Mouse (Mus musculus): ENCODE results near the gene Kcnk4.

DNA sequence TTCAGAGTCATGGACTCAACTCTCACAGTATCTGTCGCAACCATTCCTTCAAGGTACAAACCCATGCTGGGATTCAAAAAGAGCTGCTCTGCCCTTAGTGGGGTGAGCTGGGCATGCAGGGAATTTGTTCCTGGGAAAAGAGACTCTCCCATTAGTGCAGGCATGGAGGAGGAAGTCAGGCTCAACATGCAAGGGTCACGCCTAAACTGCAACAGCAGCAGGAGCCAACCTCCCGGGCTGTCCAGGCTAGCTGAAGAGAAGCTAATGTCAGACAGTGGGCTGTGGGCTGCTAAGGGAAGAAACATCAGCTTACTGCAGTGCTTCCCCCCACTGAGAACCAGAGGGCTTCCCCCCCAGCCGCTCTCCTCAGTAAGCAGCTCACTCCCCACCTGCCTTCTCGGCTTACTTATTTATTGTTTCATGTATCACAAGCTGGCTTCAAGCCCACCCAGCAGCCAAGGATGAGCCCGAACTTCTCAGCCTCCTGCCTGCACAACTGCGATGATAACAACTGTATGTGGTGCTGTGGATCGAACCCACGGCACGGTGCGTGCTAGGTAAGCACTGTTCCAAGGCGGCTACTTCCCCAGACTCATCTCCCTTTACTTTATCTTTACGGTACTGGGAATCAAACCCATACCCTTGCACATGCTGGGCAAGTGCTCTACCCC is 38.1 kb upstream of the Kcnk4 start:
- no peak for TF ChIP-seq CTCF (conservative IDR thresholded peaks at IDR 0.05; ENCODE audit: low read length)
- TF ChIP-seq POU5F1 (IDR thresholded peaks at IDR 0.05; ENCODE audit: borderline replicate concordance, low read length), result no peak

All from E14TG2a.4 (cell line).